Mouse (Mus musculus): ENCODE results near the gene Cipc.

DNA sequence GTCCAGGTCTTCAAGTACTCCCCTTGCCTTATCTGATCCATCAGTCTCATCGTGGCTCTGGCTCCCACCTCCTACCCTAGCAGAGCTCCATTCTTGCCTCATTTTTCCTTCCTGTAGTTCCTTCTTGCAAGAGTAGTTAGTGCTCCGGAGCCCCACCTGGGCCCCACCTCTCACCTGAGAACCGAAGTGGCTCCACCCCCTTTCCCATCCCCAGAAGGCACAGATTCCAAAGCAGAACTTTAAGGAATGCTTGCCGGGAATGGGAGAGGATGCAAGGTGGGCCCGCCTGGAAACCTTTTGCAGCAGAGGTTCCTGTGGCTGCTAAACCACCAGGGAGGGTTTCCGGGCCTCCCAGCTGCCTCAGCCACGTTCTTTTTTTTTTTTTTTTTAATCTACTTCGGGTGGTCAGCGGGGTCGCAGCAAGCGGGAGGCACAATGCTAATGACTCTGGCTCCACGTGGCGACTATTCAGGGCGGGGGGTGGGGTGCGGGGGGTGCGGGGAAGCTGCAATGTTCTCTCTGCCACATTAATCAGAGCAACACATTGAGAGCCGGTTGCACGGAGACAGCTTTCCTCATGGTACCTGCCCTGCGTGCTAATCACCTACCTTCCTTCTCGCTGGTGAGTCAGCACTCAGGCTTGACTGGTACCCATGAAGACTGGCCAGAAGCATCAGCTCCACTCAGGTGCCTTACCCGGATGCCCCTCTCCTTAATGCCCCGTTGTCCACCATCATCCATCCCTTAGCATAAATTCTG is 34.3 kb upstream of the Cipc start:
- TF ChIP-seq CTCF (IDR thresholded peaks at IDR 0.05; ENCODE audit: extremely low read depth, insufficient read depth, low read length) (no peak), POLR2A (IDR thresholded peaks at IDR 0.05; ENCODE audit: extremely low read depth, insufficient read depth, low read length) (no peak)
